In the genomic region with DNA sequence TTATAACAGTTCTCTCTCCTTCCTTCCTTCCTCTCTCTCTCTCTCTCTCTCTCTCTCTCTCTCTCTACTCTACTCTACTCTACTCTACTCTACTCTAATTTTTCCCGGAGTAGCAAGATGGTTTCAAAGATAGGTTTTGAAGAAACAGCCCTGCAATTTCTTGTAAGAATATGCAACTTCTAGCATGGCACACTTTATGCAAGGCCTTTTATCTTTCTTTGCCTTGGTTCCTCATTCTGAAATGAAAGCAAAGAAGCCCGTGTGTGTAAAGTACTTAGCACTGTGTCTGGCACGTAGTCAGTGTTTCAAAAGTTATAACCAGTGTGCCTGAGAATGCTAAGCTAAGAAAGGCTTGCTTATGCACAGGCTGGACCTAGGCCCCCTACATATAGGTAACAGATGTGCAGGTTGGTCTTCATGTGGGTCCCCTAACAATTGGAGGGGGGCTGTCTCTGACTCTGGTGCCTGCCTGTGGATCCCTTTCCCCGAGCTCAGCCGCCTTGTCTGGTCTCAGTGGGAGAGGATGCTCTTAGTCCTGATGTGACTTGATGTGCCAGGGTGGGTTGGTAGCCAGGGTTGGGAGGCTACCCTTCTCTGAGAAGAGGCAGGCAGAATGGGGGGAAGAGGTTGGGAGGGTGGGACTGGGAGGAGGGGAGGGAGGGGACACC, we compare ENCODE assay signal across 21 mouse cellular contexts. TPM values are rescaled to one million over a fixed set of nuclear protein-coding genes. Genes with fewer than 3 reads are reported as not detected.
DNase-seq lines count a peak whose midpoint lies in the region; ATAC-seq and TF ChIP-seq lines count a peak whose summit lies in the region.
"Had no signal": no experiment of that assay in that cellular context is flagged by ENCODE, and none has a peak within 500 bp of the region (broad histone marks: within the 10 kb centered on the region; RNA-seq: fewer than 3 reads in every experiment).

No protein-coding gene starts in this region.

- H3K4me3 ChIP-seq in liver, embryonic 13.5 days (replicated peaks) = no peak overlapping the region
- H3K4me3 ChIP-seq in liver, embryonic 12.5 days = no peak overlapping the region
- H3K4me3 ChIP-seq in bone marrow macrophage, adult 2 months (ENCODE audit: insufficient read depth, low read length) = peak overlapping the region; percentile 16; the same call in 1 of the 2 replicates
- no peak overlapping the region for H3K4me3 ChIP-seq in macrophage (ENCODE audit: inconsistent target)
- no peak overlapping the region for H3K4me3 ChIP-seq in stomach, postnatal 0 days (ENCODE audit: low read depth, low read length)
- H3K4me3 ChIP-seq: forebrain, embryonic 10.5 days; hindbrain, embryonic 10.5 days; limb, embryonic 15.5 days; midbrain, embryonic 10.5 days; neural tube, embryonic 12.5 days had no signal

- no peaks in the 10 kb centered on the region for H3K36me3 ChIP-seq in liver, embryonic 13.5 days
- H3K36me3 ChIP-seq in liver, embryonic 12.5 days = no peaks in the 10 kb centered on the region
- H3K36me3 ChIP-seq in macrophage (ENCODE audit: inconsistent target) = peaks cover 16% of the 10 kb centered on the region; the same call in 1 of the 2 replicates
- no peaks in the 10 kb centered on the region for H3K36me3 ChIP-seq in stomach, postnatal 0 days (ENCODE audit: control insufficient read depth, insufficient read depth, low read length)
- H3K36me3 ChIP-seq: forebrain, embryonic 10.5 days; hindbrain, embryonic 10.5 days; limb, embryonic 15.5 days; midbrain, embryonic 10.5 days; neural tube, embryonic 12.5 days had no signal

- peaks cover 13% of the 10 kb centered on the region for H3K4me1 ChIP-seq in liver, embryonic 13.5 days (replicated peaks)
- peaks cover 33% of the 10 kb centered on the region for H3K4me1 ChIP-seq in liver, embryonic 12.5 days
- H3K4me1 ChIP-seq in bone marrow macrophage, adult 2 months (ENCODE audit: control insufficient read depth, insufficient read depth, low read length) = peaks cover 61% of the 10 kb centered on the region
- no peaks in the 10 kb centered on the region for H3K4me1 ChIP-seq in stomach, postnatal 0 days (replicated peaks; ENCODE audit: control insufficient read depth, insufficient read depth)

- H3K27ac ChIP-seq in liver, embryonic 13.5 days = 0 out of 2 replicates have a peak overlapping the region, but pooled peaks have one; percentile 34
- H3K27ac ChIP-seq in liver, embryonic 12.5 days = no peak overlapping the region
- H3K27ac ChIP-seq in bone marrow macrophage, adult 2 months (ENCODE audit: insufficient read depth, low read depth, low read length) = peak overlapping the region; percentile 77
- H3K27ac ChIP-seq in macrophage = peak overlapping the region; percentile 87
- no peak overlapping the region for H3K27ac ChIP-seq in stomach, postnatal 0 days (replicated peaks)
- H3K27ac ChIP-seq: forebrain, embryonic 10.5 days; hindbrain, embryonic 10.5 days; hindbrain, postnatal 0 days; kidney, postnatal 0 days; limb, embryonic 15.5 days; neural tube, embryonic 12.5 days had no signal

- no peaks in the 10 kb centered on the region for H3K9me3 ChIP-seq in liver, embryonic 13.5 days (replicated peaks)
- H3K9me3 ChIP-seq in liver, embryonic 12.5 days (replicated peaks) = no peaks in the 10 kb centered on the region
- no peaks in the 10 kb centered on the region for H3K9me3 ChIP-seq in stomach, postnatal 0 days (ENCODE audit: control insufficient read depth, low read length)
- H3K9me3 ChIP-seq: forebrain, embryonic 10.5 days; hindbrain, embryonic 10.5 days; limb, embryonic 15.5 days; midbrain, embryonic 10.5 days; neural tube, embryonic 12.5 days had no signal

- no peak for TF ChIP-seq EP300 in stomach, postnatal 0 days (optimal IDR thresholded peaks at IDR 0.05)

- peaks cover 88% of the 10 kb centered on the region for H3K79me2 ChIP-seq in macrophage (ENCODE audit: inconsistent target)

- H3K27me3 ChIP-seq in liver, embryonic 13.5 days = no peaks in the 10 kb centered on the region
- no peaks in the 10 kb centered on the region for H3K27me3 ChIP-seq in liver, embryonic 12.5 days (replicated peaks)
- no peaks in the 10 kb centered on the region for H3K27me3 ChIP-seq in stomach, postnatal 0 days (ENCODE audit: control insufficient read depth, insufficient read depth, low read length)
- H3K27me3 ChIP-seq: limb, embryonic 15.5 days; neural tube, embryonic 12.5 days had no signal

- WGBS in liver, embryonic 13.5 days (ENCODE audit: insufficient replicate concordance) = 30% methylated on average over 5 of the region's 5 CpGs
- WGBS in liver, embryonic 12.5 days (ENCODE audit: insufficient replicate concordance) = 35% methylated on average over 5 of the region's 5 CpGs
- WGBS in macrophage (ENCODE audit: missing documents) = 33% methylated on average over 5 of the region's 5 CpGs
- 82% methylated on average over 5 of the region's 5 CpGs for WGBS in stomach, postnatal 0 days

- H3K4me2 ChIP-seq in liver, embryonic 13.5 days = no peak overlapping the region
- no peak overlapping the region for H3K4me2 ChIP-seq in liver, embryonic 12.5 days
- no peak overlapping the region for H3K4me2 ChIP-seq in stomach, postnatal 0 days (replicated peaks; ENCODE audit: low read depth)
- H3K4me2 ChIP-seq: limb, embryonic 15.5 days; neural tube, embryonic 12.5 days had no signal

- no peak overlapping the region for H3K9ac ChIP-seq in liver, embryonic 13.5 days
- H3K9ac ChIP-seq in liver, embryonic 12.5 days = no peak overlapping the region
- no peak overlapping the region for H3K9ac ChIP-seq in stomach, postnatal 0 days (ENCODE audit: low read length)
- H3K9ac ChIP-seq: limb, embryonic 15.5 days; neural tube, embryonic 12.5 days had no signal

- ATAC-seq in liver, embryonic 13.5 days (ENCODE audit: low read depth) = no peak
- no peak for ATAC-seq in liver, embryonic 12.5 days
- ATAC-seq in stomach, postnatal 0 days (ENCODE audit: low FRiP score, low TSS enrichment) = no peak
- ATAC-seq: hindbrain, postnatal 0 days had no signal

- DNase-seq in liver, embryonic 13.5 days = no peak
- DNase-seq in A20 (ENCODE audit: low read depth, low spot score) (peak; percentile 84), MN1 (ENCODE audit: low spot score) (no peak)
- DNase-seq in stomach, postnatal 0 days (ENCODE audit: low spot score) = no peak
- no peak for DNase-seq in left cerebral cortex, postnatal 25 days (ENCODE audit: low spot score in 2 of 2)
- DNase-seq: adrenal gland, postnatal 25 days; cerebellum, adult 18-20 months; cerebellum, postnatal 36 days; kidney, adult 11 months; right cerebral cortex, adult 18-20 months; thymus, adult 18-20 months had no signal

- no peak for TF ChIP-seq POLR2A in bone marrow macrophage, adult 2 months (IDR thresholded peaks at IDR 0.05; ENCODE audit: borderline replicate concordance, low read depth, low read length)

- intact Hi-C loops in left cerebral cortex, postnatal 25 days (cut with DNase I) = no loop called here

- TF ChIP-seq CTCF in bone marrow macrophage, adult 2 months (IDR thresholded peaks at IDR 0.05; ENCODE audit: low read depth, low read length) = no peak
- TF ChIP-seq CTCF in stomach, postnatal 0 days (IDR thresholded peaks at IDR 0.05; ENCODE audit: low read depth) = no peak

RNA-seq across cellular contexts. Expression of a gene that starts 49.6 kb away (rescaled TPM):
- polyA plus RNA-seq in liver, embryonic 13.5 days (2015; fragmentation: Nextera tagmentation; extraction: Ambion mirVana) = 3.9 and 5.2 TPM in 2 replicates
- 5.3 and 7.3 TPM in 2 replicates for polyA plus RNA-seq in liver, embryonic 12.5 days (2016; fragmentation: Nextera tagmentation; extraction: Ambion mirVana)
- 68.4 and 71.7 TPM in 2 replicates for polyA plus RNA-seq in bone marrow macrophage, adult 2 months (2012; ENCODE audit: insufficient read depth, insufficient read length, missing spikeins)
- 100 to 1,000 TPM in 25 of 26 experiments, 10 to 100 TPM in 1; 90.4 to 656 (median 263) TPM for total RNA-seq in macrophage (2018; cell fraction: chromatin; rRNA removed)
- 10 to 100 TPM; 26.8 to 77.1 (median 51.1) TPM for total RNA-seq in macrophage (2018; cell fraction: cytosol; rRNA removed)
- total RNA-seq in macrophage (2018; cell fraction: nucleus; rRNA removed) = 100 to 1,000 TPM in 13 of 26 experiments, 10 to 100 TPM in 13; 37.0 to 278 (median 131) TPM
- polyA plus RNA-seq in macrophage (2018) = 53.1 to 81.3 TPM (median 56.1 TPM) in 3 replicates
- polyA plus RNA-seq in stomach, postnatal 0 days (2015; fragmentation: Nextera tagmentation; extraction: Ambion mirVana) = 9.5 and 9.6 TPM in 2 replicates
- 1 to 10 TPM; 3.0 to 3.7 TPM for total RNA-seq in left cerebral cortex, postnatal 25 days (2021)

Comparison
In these comparisons a context has a peak if more than half of its experiments do, and no peak if none do; other contexts are left out.
1. H3K27ac ChIP-seq: peak in liver, embryonic 13.5 days (single experiment), bone marrow macrophage, adult 2 months (single experiment) and macrophage (single experiment); none in liver, embryonic 12.5 days (single experiment) and stomach, postnatal 0 days (single experiment).